Mouse (Mus musculus): Measurements from ENCODE around the gene Synj2bp. TPM values are rescaled to one million over a fixed set of nuclear protein-coding genes. Genes with fewer than 3 reads are reported as not detected.
A peak's percentile ranks its signal among the peaks of the same experiment; 100 is the strongest.
"Not testable (repeated sequence)": the region's sequence is repeated elsewhere in the genome, so short reads cannot be mapped to it uniquely, and the experiment has no call there.

Synj2bp gene
- polyA plus RNA-seq, 1 experiment from 2014 or later = 40.8 TPM

DNA sequence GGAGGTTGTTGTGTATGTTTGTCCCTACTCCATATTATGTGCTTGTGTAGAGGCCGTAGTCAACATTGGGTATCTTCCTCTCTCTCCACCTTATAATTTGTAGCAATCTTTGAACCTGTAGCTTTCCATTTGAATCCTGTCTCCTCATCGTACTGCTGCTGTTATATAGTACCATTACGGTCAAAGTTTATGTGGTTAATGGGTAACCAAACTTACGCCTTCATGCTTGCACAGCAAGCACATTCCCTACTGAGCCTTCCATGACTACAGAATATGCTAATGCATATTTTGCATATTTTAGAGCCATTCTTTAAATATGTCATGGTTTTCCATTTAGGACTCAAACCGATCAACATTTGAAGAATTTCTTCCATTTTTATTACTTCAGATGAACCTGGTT lies 42.2 kb downstream of the Synj2bp start:
- no peak overlapping the region for H3K9ac ChIP-seq (ENCODE audit: low read depth, low read length)
- H3K27ac ChIP-seq (ENCODE audit: low read depth, low read length) = no peak overlapping the region
- no peaks in the 10 kb centered on the region for H3K9me3 ChIP-seq (ENCODE audit: control insufficient read depth, low read length)
- no peaks in the 10 kb centered on the region for H3K36me3 ChIP-seq (ENCODE audit: control insufficient read depth, insufficient read depth, low read length)
- H3K4me2 ChIP-seq (replicated peaks; ENCODE audit: low read depth, low read length) = no peak overlapping the region
- no peak for ATAC-seq (ENCODE audit: low FRiP score, low TSS enrichment)
- no peaks in the 10 kb centered on the region for H3K27me3 ChIP-seq (ENCODE audit: control insufficient read depth, insufficient read depth, low read length)
- no peaks in the 10 kb centered on the region for H3K4me1 ChIP-seq (ENCODE audit: control insufficient read depth, insufficient read depth, low read length)
- no peak overlapping the region for H3K4me3 ChIP-seq (ENCODE audit: low read length)
- WGBS = 86% methylated on average over 5 of the region's 5 CpGs

DNA sequence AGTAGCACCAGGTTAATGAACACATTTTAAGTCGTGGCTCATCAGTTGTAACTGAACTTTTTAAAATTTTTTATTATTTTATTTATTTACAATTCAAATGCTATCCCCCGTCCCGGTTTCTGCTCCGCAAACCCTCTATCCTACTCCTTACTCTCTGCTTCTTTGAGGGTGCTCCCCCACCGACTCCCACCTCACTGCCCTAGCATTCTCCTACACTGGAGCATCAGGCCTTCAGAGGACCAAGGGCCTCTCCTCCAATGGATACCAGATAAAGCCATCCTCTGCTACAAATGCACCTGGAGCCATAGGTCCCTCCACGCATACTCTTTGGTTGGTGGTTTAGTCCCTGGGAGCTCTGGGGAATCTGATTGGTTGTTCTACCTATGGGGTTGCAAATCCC lies 47.4 kb downstream of the Synj2bp start:
- Histone ChIP-seq H3K4me1 (ENCODE audit: control insufficient read depth, insufficient read depth, low read length) (no peaks in the 10 kb centered on the region), H3K9me3 (ENCODE audit: control insufficient read depth, low read length) (no peaks in the 10 kb centered on the region), H3K27ac (ENCODE audit: low read depth, low read length) (no peak overlapping the region), H3K4me2 (replicated peaks; ENCODE audit: low read depth, low read length) (peak overlapping the region; percentile 61), H3K4me3 (ENCODE audit: low read length) (peak overlapping the region; percentile 56), H3K27me3 (ENCODE audit: control insufficient read depth, insufficient read depth, low read length) (no peaks in the 10 kb centered on the region), H3K36me3 (ENCODE audit: control insufficient read depth, insufficient read depth, low read length) (no peaks in the 10 kb centered on the region), H3K9ac (ENCODE audit: low read depth, low read length) (peak overlapping the region; percentile 75; the same call in 1 of the 2 replicates)
- ATAC-seq (ENCODE audit: low FRiP score, low TSS enrichment) = 0 out of 2 replicates have a peak, but pooled peaks have one; percentile 29
- WGBS = 51% methylated on average over 6 of the region's 6 CpGs

DNA sequence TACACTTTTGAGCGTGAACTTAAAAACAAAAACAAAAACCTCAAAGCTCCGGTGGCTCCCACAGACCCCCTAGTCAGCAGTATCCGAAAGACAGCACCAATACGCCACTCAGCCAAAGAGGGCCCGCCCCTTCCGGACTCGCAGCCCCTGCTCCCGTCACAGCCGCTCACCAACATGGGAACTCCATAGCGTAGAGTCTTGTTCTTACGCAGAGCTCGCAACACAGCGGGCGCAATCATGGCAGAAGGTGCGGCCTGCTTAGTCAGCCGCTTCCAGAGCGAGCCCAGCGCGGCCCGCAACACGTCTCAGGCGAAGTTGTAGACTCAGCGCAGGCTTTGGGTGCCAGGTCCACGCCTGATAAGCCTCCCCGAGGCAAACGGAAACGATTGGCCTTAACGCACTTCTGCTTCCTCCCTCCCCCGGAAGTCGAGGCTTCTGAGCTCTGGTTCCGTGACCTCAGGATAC lies 48.0 kb downstream of the Synj2bp start, which contains the start of gene Cox16:
TSS of gene Cox16 (minus strand) at position 401 of the 465 bp plus-strand sequence.
- H3K4me1 ChIP-seq (ENCODE audit: control insufficient read depth, insufficient read depth, low read length) = no peaks in the 10 kb centered on the region
- WGBS = under 1% methylated on average over 31 of the region's 31 CpGs

DNA sequence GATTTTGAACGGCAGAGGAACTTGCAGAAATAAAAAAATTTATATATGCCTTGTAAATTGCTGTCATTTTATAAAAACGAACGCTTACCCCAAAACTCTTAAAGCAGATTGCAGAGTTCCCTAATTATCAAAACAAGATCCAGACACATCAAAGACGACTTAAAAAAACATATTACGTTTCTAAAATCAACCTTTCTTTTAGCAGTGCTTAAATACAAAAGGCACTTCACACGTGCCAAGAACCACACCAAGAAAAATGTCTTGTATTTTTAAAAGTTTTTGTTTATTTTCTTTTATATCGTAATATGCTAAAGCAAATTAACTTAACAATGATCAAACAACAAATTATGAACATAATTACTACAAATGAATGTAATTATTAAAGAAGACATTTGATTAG lies 48.5 kb downstream of the Synj2bp start:
- Histone ChIP-seq H3K4me3 (ENCODE audit: low read length) (peak overlapping the region; percentile 56), H3K4me1 (ENCODE audit: control insufficient read depth, insufficient read depth, low read length) (no peaks in the 10 kb centered on the region), H3K36me3 (ENCODE audit: control insufficient read depth, insufficient read depth, low read length) (no peaks in the 10 kb centered on the region; the same call in 1 of the 2 replicates), H3K27ac (ENCODE audit: low read depth, low read length) (peak overlapping the region; percentile 83; the same call in 1 of the 2 replicates), H3K4me2 (replicated peaks; ENCODE audit: low read depth, low read length) (peak overlapping the region; percentile 61), H3K9me3 (ENCODE audit: control insufficient read depth, low read length) (no peaks in the 10 kb centered on the region), H3K9ac (ENCODE audit: low read depth, low read length) (peak overlapping the region; percentile 75; the same call in 1 of the 2 replicates), H3K27me3 (ENCODE audit: control insufficient read depth, insufficient read depth, low read length) (no peaks in the 10 kb centered on the region)
- no peak for ATAC-seq (ENCODE audit: low FRiP score, low TSS enrichment)
- WGBS = 2% methylated on average over 7 of the region's 7 CpGs

More for the DNA sequence above, 48.0 kb downstream of the Synj2bp start, which contains the start of gene Cox16:
- Histone ChIP-seq H3K27me3 (ENCODE audit: control insufficient read depth, insufficient read depth, low read length) (no peaks in the 10 kb centered on the region), H3K36me3 (ENCODE audit: control insufficient read depth, insufficient read depth, low read length) (no peaks in the 10 kb centered on the region; the same call in 1 of the 2 replicates), H3K9ac (ENCODE audit: low read depth, low read length) (peak within 1 kb of the TSS; percentile 75), H3K9me3 (ENCODE audit: control insufficient read depth, low read length) (no peaks in the 10 kb centered on the region), H3K4me3 (ENCODE audit: low read length) (peak within 1 kb of the TSS; percentile 56), H3K4me2 (replicated peaks; ENCODE audit: low read depth, low read length) (peak within 1 kb of the TSS; percentile 61), H3K27ac (ENCODE audit: low read depth, low read length) (peak within 1 kb of the TSS; percentile 83)
- ATAC-seq (ENCODE audit: low FRiP score, low TSS enrichment) = peak; percentile 99

DNA sequence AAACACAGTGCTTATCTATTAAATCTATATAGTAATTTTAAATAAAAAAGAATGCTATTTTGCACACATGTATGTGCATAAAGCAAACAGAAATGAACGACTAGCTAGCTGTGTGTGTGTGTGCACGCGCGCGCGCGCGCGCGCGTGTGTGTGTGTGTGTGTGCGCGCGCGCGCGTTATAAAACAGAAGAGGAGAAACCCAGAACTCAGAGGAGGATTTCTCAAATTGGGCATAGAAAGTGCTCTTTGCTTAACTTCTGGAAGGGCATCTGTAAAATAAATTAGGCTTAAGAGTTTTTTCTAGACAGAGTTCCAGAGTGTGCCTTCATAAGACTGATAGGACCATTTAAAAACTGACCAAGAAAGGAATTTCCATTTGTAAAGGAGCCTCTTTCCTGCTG lies 49.1 kb downstream of the Synj2bp start:
- Histone ChIP-seq H3K27me3 (ENCODE audit: control insufficient read depth, insufficient read depth, low read length) (no peaks in the 10 kb centered on the region), H3K27ac (ENCODE audit: low read depth, low read length) (no peak overlapping the region), H3K9me3 (ENCODE audit: control insufficient read depth, low read length) (no peaks in the 10 kb centered on the region), H3K4me3 (ENCODE audit: low read length) (peak overlapping the region; percentile 56), H3K4me2 (replicated peaks; ENCODE audit: low read depth, low read length) (peak overlapping the region; percentile 61), H3K4me1 (ENCODE audit: control insufficient read depth, insufficient read depth, low read length) (no peaks in the 10 kb centered on the region), H3K9ac (ENCODE audit: low read depth, low read length) (peak overlapping the region; percentile 15; the same call in 1 of the 2 replicates), H3K36me3 (ENCODE audit: control insufficient read depth, insufficient read depth, low read length) (no peaks in the 10 kb centered on the region; the same call in 1 of the 2 replicates)
- WGBS = 41% methylated on average over 17 of the region's 17 CpGs
- ATAC-seq (ENCODE audit: low FRiP score, low TSS enrichment) = no peak

DNA sequence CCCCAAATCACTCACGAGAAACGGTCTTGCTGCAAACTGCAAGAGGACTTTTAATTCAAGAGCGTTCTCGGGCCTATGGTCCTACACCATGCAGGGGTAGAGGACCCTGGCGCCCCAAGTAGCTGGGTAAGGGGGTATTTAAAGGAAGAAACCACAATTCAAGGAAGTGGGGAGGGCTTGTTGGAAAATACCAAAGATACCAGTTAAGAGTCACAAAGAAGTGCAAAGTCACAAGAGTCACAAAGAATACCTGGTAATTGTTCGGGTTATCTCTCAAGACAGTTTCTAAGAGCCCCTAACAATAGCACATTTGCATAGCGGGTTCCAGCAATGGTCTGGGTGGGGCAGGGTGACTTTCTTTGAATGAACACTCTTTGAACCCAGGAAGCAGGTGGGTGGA lies 73.7 kb downstream of the Synj2bp start:
- not testable (repeated sequence) for H3K27ac ChIP-seq (ENCODE audit: low read depth, low read length); H3K4me3 ChIP-seq (ENCODE audit: low read length); H3K9me3 ChIP-seq (ENCODE audit: control insufficient read depth, low read length); H3K4me2 ChIP-seq (replicated peaks; ENCODE audit: low read depth, low read length); H3K9ac ChIP-seq (ENCODE audit: low read depth, low read length); ATAC-seq (ENCODE audit: low FRiP score, low TSS enrichment); H3K4me1 ChIP-seq (ENCODE audit: control insufficient read depth, insufficient read depth, low read length); H3K27me3 ChIP-seq (ENCODE audit: control insufficient read depth, insufficient read depth, low read length); H3K36me3 ChIP-seq (ENCODE audit: control insufficient read depth, insufficient read depth, low read length)
- 95% methylated on average over 7 of the region's 7 CpGs for whole genome bisulfite sequencing

Other genes with a start within 250 kb of the Synj2bp start
- gene Slc8a3, start 199.7 kb downstream of the Synj2bp start, polyA plus RNA-seq (2014; fragmentation: Nextera tagmentation; extraction: Ambion mirVana) = 0.20 and 0.41 TPM in 2 replicates
- gene Gm4787, start 153.4 kb downstream of the Synj2bp start, polyA plus RNA-seq (2014; fragmentation: Nextera tagmentation; extraction: Ambion mirVana) = 0.26 and 0.53 TPM in 2 replicates
- gene Adam4, start 111.0 kb downstream of the Synj2bp start, polyA plus RNA-seq (2014; fragmentation: Nextera tagmentation; extraction: Ambion mirVana) = 0.92 and 0.96 TPM in 2 replicates
- 125 and 173 TPM in 2 replicates for gene Cox16, start 47.8 kb downstream of the Synj2bp start, polyA plus RNA-seq (2014; fragmentation: Nextera tagmentation; extraction: Ambion mirVana)
- gene Gm20498, start within 50 bp of the Synj2bp start, polyA plus RNA-seq (2014; fragmentation: Nextera tagmentation; extraction: Ambion mirVana) = 24.4 and 31.8 TPM in 2 replicates
- 0.36 and 0.58 TPM in 2 replicates for gene Adam21, start 35.6 kb upstream of the Synj2bp start, polyA plus RNA-seq (2014; fragmentation: Nextera tagmentation; extraction: Ambion mirVana)
- gene Med6, start 62.1 kb upstream of the Synj2bp start, polyA plus RNA-seq (2014; fragmentation: Nextera tagmentation; extraction: Ambion mirVana) = 72.3 and 95.9 TPM in 2 replicates
- gene Ttc9, start 98.3 kb upstream of the Synj2bp start, polyA plus RNA-seq (2014; fragmentation: Nextera tagmentation; extraction: Ambion mirVana) = 0.55 and 1.2 TPM in 2 replicates
- gene Map3k9, start 248.3 kb upstream of the Synj2bp start, polyA plus RNA-seq (2014; fragmentation: Nextera tagmentation; extraction: Ambion mirVana) = 0.99 and 1.9 TPM in 2 replicates